Mouse (Mus musculus) adrenal gland, postnatal 10 days (tissue): ENCODE measurements around the gene Wdr46. TPM values are rescaled to one million over a fixed set of nuclear protein-coding genes. Genes with fewer than 3 reads are reported as not detected.

Experiments used
- DNase-seq: peaks from one replicate; pipeline ENCODE4 v3.0.0; 2021; ENCODE audit warnings: mixed read lengths
- total RNA-seq, 2 experiments: library from RNA; stranded (reverse); gene quantifications; 2 replicates each; pipeline ENCODE4 v1.2.3; 2021

Wdr46 gene
- total RNA-seq, 2 experiments from 2014 or later: 28.4 to 29.7 TPM

- DNase-seq: no peak
Observed at GRCm38 (mm10) chr17:33928251-33928947, 12.1 kb upstream of the Wdr46 start.

GRCm38 (mm10) chr17:33929371-33930279 lies 10.8 kb upstream of the Wdr46 start, which contains the start of gene Rgl2:
Gene Rgl2, plus strand, starts transcription at chr17:33929543.
- DNase-seq: peak; percentile 98

- DNase-seq: peak; percentile 69
Observed at GRCm38 (mm10) chr17:33930280-33931158, 9.9 kb upstream of the Wdr46 start.

GRCm38 (mm10) chr17:33931159-33931866 lies 9.1 kb upstream of the Wdr46 start:
- DNase-seq: no peak

- DNase-seq: no peak
Observed at GRCm38 (mm10) chr17:33931947-33932346, 8.5 kb upstream of the Wdr46 start.

- DNase-seq: no peak
Observed at GRCm38 (mm10) chr17:33932448-33932847, 8.0 kb upstream of the Wdr46 start.

GRCm38 (mm10) chr17:33932970-33933369 lies 7.5 kb upstream of the Wdr46 start:
- DNase-seq: no peak

- DNase-seq: no peak
Observed at GRCm38 (mm10) chr17:33935422-33936055, 4.9 kb upstream of the Wdr46 start.

- DNase-seq: no peak
Observed at GRCm38 (mm10) chr17:33936993-33937392, 3.5 kb upstream of the Wdr46 start.

- no peak for DNase-seq
Observed at GRCm38 (mm10) chr17:33938783-33939182, 1.7 kb upstream of the Wdr46 start.

GRCm38 (mm10) chr17:33940981-33941380 lies 521 bp downstream of the Wdr46 start:
- peak; percentile 52 for DNase-seq

GRCm38 (mm10) chr17:33941381-33941780 lies 921 bp downstream of the Wdr46 start:
- DNase-seq: no peak

GRCm38 (mm10) chr17:33943454-33943853 lies 3.0 kb downstream of the Wdr46 start:
- DNase-seq: no peak

- no peak for DNase-seq
Observed at GRCm38 (mm10) chr17:33947430-33948089, 7.1 kb downstream of the Wdr46 start.

- DNase-seq: no peak
Observed at GRCm38 (mm10) chr17:33948090-33948904, 7.8 kb downstream of the Wdr46 start.

- DNase-seq: peak; percentile 49
Observed at GRCm38 (mm10) chr17:33948905-33949537, 8.6 kb downstream of the Wdr46 start.

GRCm38 (mm10) chr17:33950131-33950625 lies 9.7 kb downstream of the Wdr46 start:
- no peak for DNase-seq

GRCm38 (mm10) chr17:33951021-33951946 lies 10.8 kb downstream of the Wdr46 start, which contains the start of gene B3galt4:
Gene B3galt4, minus strand, starts transcription at chr17:33951488.
- DNase-seq: peak; percentile 89
